Mouse (Mus musculus) liver, adult 2 months (tissue): Measurements from ENCODE around the gene Cdv3.

Experiments
- CTCF ChIP-seq: fragments of 200-500 bp; IDR thresholded peaks from 2 replicates; pipeline ENCODE4 v1.5.1; 2011; ENCODE audit warnings: low read depth, low read length, control low read depth
- POLR2A ChIP-seq: fragments of 200-500 bp; IDR thresholded peaks from 2 replicates; pipeline ENCODE4 v1.6.1; 2011; ENCODE audit warnings: low read length, control low read depth; ENCODE audit not compliant: insufficient read depth; ENCODE audit errors: extremely low read depth

GRCm38 (mm10) chr9:103365290-103366247 lies at the start of gene Cdv3:
- TF ChIP-seq CTCF = no peak
- peak; percentile 60 for TF ChIP-seq POLR2A
